Mouse (Mus musculus) forebrain, embryonic 10.5 days (tissue): ENCODE measurements around the gene Gm9945. TPM values are rescaled to one million over a fixed set of nuclear protein-coding genes. Genes with fewer than 3 reads are reported as not detected.
A peak's percentile ranks its signal among the peaks of the same experiment; 100 is the strongest.

ENCODE experiments used
- DNase-seq: peaks from one replicate; pipeline ENCODE4 v3.0.0-alpha.2; 2017; ENCODE audit warnings: low spot score; ENCODE audit errors: extremely low spot score
- H3K27ac ChIP-seq: fragments of 300-500 bp; sonication (generic); 2 replicates; pipeline ENCODE4 v1.5.1; 2016; ENCODE audit warnings: mild to moderate bottlenecking
- H3K27me3 ChIP-seq: fragments of 300-500 bp; sonication (generic); 2 replicates; pipeline ENCODE4 v1.6.1; 2016; ENCODE audit warnings: mild to moderate bottlenecking; ENCODE audit not compliant: poor library complexity, severe bottlenecking
- H3K36me3 ChIP-seq: fragments of 300-500 bp; sonication (generic); replicated peaks from 2 replicates; pipeline ENCODE4 v1.6.1; 2016; ENCODE audit warnings: mild to moderate bottlenecking, moderate library complexity
- H3K4me1 ChIP-seq: fragments of 300-500 bp; sonication (generic); 2 replicates; pipeline ENCODE4 v1.6.1; 2016
- H3K4me3 ChIP-seq: fragments of 300-500 bp; sonication (generic); 2 replicates; pipeline ENCODE4 v1.5.1; 2016; ENCODE audit warnings: mild to moderate bottlenecking, moderate library complexity
- H3K9me3 ChIP-seq: fragments of 300-500 bp; sonication (generic); 2 replicates; pipeline ENCODE4 v1.6.1; 2016; ENCODE audit warnings: mild to moderate bottlenecking, moderate library complexity
- WGBS: fragments of 180-500 bp; shearing (Covaris S2); methylation state at CpG from one replicate; pipeline ENCODE4 v1.1.7; 2016; 5-methylcytosine and 5-hydroxymethylcytosine counted together
- polyA plus RNA-seq: library from polyadenylated mRNA; unstranded; fragments of >200 nt; fragmentation: Nextera tagmentation; extraction: Ambion mirVana; gene quantifications from 2 replicates; pipeline ENCODE4 v1.2.1, GENCODE M21; 2016

The Gm9945 gene
- polyA plus RNA-seq, result 0.30 TPM in 1 of 2 replicates, not detected in the other

- peaks cover 11% of the 10 kb centered on the region; the same call in 1 of the 2 replicates for H3K9me3 ChIP-seq
- no peak for DNase-seq
- H3K27ac ChIP-seq, result peak within 1 kb of the TSS; percentile 48
- 4% methylated on average over 40 of the region's 40 CpGs for WGBS
- H3K36me3 ChIP-seq, result peaks cover 4% of the 10 kb centered on the region; the same call in 1 of the 2 replicates
- H3K4me1 ChIP-seq, result peaks cover 39% of the 10 kb centered on the region
- peak within 1 kb of the TSS; percentile 54 for H3K4me3 ChIP-seq
- peaks cover 89% of the 10 kb centered on the region for H3K27me3 ChIP-seq
Observed at GRCm38 (mm10) chr11:53479783-53480301, at the start of gene Gm9945, which contains the start of gene Sowaha. Gene Gm9945 (plus strand): TSS chr11:53480166. Gene Sowaha (minus strand): TSS chr11:53480274.

- no peaks in the 10 kb centered on the region for H3K27me3 ChIP-seq
- peak overlapping the region; percentile 89 for H3K27ac ChIP-seq
- H3K4me1 ChIP-seq, result peaks cover 20% of the 10 kb centered on the region
- H3K4me3 ChIP-seq, result peak overlapping the region; percentile 96
- H3K36me3 ChIP-seq, result peaks cover 26% of the 10 kb centered on the region
- no peaks in the 10 kb centered on the region for H3K9me3 ChIP-seq
- peak; percentile 25 for DNase-seq
- WGBS, result under 1% methylated on average over 34 of the region's 34 CpGs
Observed at GRCm38 (mm10) chr11:53430300-53430669, 49.7 kb upstream of the Gm9945 start.

GRCm38 (mm10) chr11:53430670-53431346, 49.2 kb upstream of the Gm9945 start, which contains the start of the genes Uqcrq and Gdf9:
Gene Uqcrq (minus strand): TSS chr11:53430831.
Gene Gdf9 (plus strand): TSS chr11:53431023.
- H3K4me1 ChIP-seq, result peaks cover 20% of the 10 kb centered on the region
- H3K36me3 ChIP-seq, result peaks cover 26% of the 10 kb centered on the region
- peak within 1 kb of the TSS; percentile 89 for H3K27ac ChIP-seq
- under 1% methylated on average over 44 of the region's 44 CpGs for WGBS
- peak; percentile 97 for DNase-seq
- no peaks in the 10 kb centered on the region for H3K9me3 ChIP-seq
- peak within 1 kb of the TSS; percentile 96 for H3K4me3 ChIP-seq
- H3K27me3 ChIP-seq, result no peaks in the 10 kb centered on the region

- peaks cover 26% of the 10 kb centered on the region for H3K36me3 ChIP-seq
- H3K4me3 ChIP-seq, result peak overlapping the region; percentile 96
- H3K27ac ChIP-seq, result peak overlapping the region; percentile 89
- no peaks in the 10 kb centered on the region for H3K27me3 ChIP-seq
- 25% methylated on average over 9 of the region's 9 CpGs for WGBS
- no peaks in the 10 kb centered on the region for H3K9me3 ChIP-seq
- peaks cover 20% of the 10 kb centered on the region for H3K4me1 ChIP-seq
- DNase-seq, result no peak
Observed at GRCm38 (mm10) chr11:53431347-53432056, 48.5 kb upstream of the Gm9945 start.

GRCm38 (mm10) chr11:53433057-53433456, 46.9 kb upstream of the Gm9945 start:
- H3K4me3 ChIP-seq, result no peak overlapping the region
- H3K27ac ChIP-seq, result no peak overlapping the region
- H3K36me3 ChIP-seq, result peaks cover 13% of the 10 kb centered on the region
- WGBS, result 65% methylated on average over 6 of the region's 6 CpGs
- peaks cover 20% of the 10 kb centered on the region for H3K4me1 ChIP-seq
- no peaks in the 10 kb centered on the region for H3K27me3 ChIP-seq
- no peaks in the 10 kb centered on the region for H3K9me3 ChIP-seq
- no peak for DNase-seq

- DNase-seq, result no peak
- Histone ChIP-seq H3K4me1 (peaks cover 8% of the 10 kb centered on the region), H3K36me3 (no peaks in the 10 kb centered on the region), H3K4me3 (no peak overlapping the region), H3K9me3 (no peaks in the 10 kb centered on the region), H3K27me3 (no peaks in the 10 kb centered on the region), H3K27ac (no peak overlapping the region)
- WGBS, result 91% methylated on average over 8 of the region's 8 CpGs
Observed at GRCm38 (mm10) chr11:53435504-53435903, 44.5 kb upstream of the Gm9945 start.

GRCm38 (mm10) chr11:53436338-53436737, 43.6 kb upstream of the Gm9945 start:
- Histone ChIP-seq H3K36me3 (no peaks in the 10 kb centered on the region), H3K27ac (no peak overlapping the region), H3K4me1 (peaks cover 5% of the 10 kb centered on the region), H3K9me3 (no peaks in the 10 kb centered on the region), H3K4me3 (no peak overlapping the region), H3K27me3 (no peaks in the 10 kb centered on the region)
- no peak for DNase-seq
- 95% methylated on average over 6 of the region's 6 CpGs for WGBS

- H3K4me3 ChIP-seq, result no peak overlapping the region
- no peak for DNase-seq
- H3K27ac ChIP-seq, result no peak overlapping the region
- H3K27me3 ChIP-seq, result no peaks in the 10 kb centered on the region
- 63% methylated on average over 12 of the region's 12 CpGs for WGBS
- no peaks in the 10 kb centered on the region for H3K36me3 ChIP-seq
- no peaks in the 10 kb centered on the region for H3K4me1 ChIP-seq
- H3K9me3 ChIP-seq, result no peaks in the 10 kb centered on the region
Observed at GRCm38 (mm10) chr11:53441921-53442320, 38.0 kb upstream of the Gm9945 start.

- no peaks in the 10 kb centered on the region for H3K9me3 ChIP-seq
- no peak for DNase-seq
- no peak overlapping the region for H3K4me3 ChIP-seq
- 48% methylated on average over 6 of the region's 6 CpGs for WGBS
- no peak overlapping the region for H3K27ac ChIP-seq
- no peaks in the 10 kb centered on the region for H3K27me3 ChIP-seq
- no peaks in the 10 kb centered on the region for H3K36me3 ChIP-seq
- no peaks in the 10 kb centered on the region for H3K4me1 ChIP-seq
Observed at GRCm38 (mm10) chr11:53443861-53444260, 36.1 kb upstream of the Gm9945 start.

GRCm38 (mm10) chr11:53445562-53445961, 34.4 kb upstream of the Gm9945 start:
- no peak for DNase-seq
- Histone ChIP-seq H3K4me3 (no peak overlapping the region), H3K27ac (no peak overlapping the region), H3K27me3 (no peaks in the 10 kb centered on the region), H3K36me3 (no peaks in the 10 kb centered on the region), H3K4me1 (no peaks in the 10 kb centered on the region), H3K9me3 (no peaks in the 10 kb centered on the region)
- WGBS, result 64% methylated on average over 13 of the region's 13 CpGs

GRCm38 (mm10) chr11:53446183-53446582, 33.8 kb upstream of the Gm9945 start:
- H3K27me3 ChIP-seq, result no peaks in the 10 kb centered on the region
- no peak overlapping the region for H3K27ac ChIP-seq
- no peaks in the 10 kb centered on the region for H3K9me3 ChIP-seq
- no peaks in the 10 kb centered on the region for H3K4me1 ChIP-seq
- 88% methylated on average over 13 of the region's 13 CpGs for whole genome bisulfite sequencing
- H3K36me3 ChIP-seq, result no peaks in the 10 kb centered on the region
- DNase-seq, result no peak
- H3K4me3 ChIP-seq, result no peak overlapping the region

GRCm38 (mm10) chr11:53447996-53448395, 32.0 kb upstream of the Gm9945 start:
- Histone ChIP-seq H3K27me3 (no peaks in the 10 kb centered on the region), H3K4me1 (no peaks in the 10 kb centered on the region), H3K9me3 (no peaks in the 10 kb centered on the region), H3K36me3 (no peaks in the 10 kb centered on the region), H3K27ac (no peak overlapping the region), H3K4me3 (no peak overlapping the region)
- DNase-seq, result no peak
- WGBS, result 89% methylated on average over 8 of the region's 8 CpGs

- no peaks in the 10 kb centered on the region for H3K27me3 ChIP-seq
- H3K27ac ChIP-seq, result no peak overlapping the region
- H3K4me3 ChIP-seq, result no peak overlapping the region
- no peaks in the 10 kb centered on the region for H3K4me1 ChIP-seq
- H3K9me3 ChIP-seq, result no peaks in the 10 kb centered on the region
- 84% methylated on average over 1 of the region's 1 CpGs for WGBS
- no peak for DNase-seq
- no peaks in the 10 kb centered on the region for H3K36me3 ChIP-seq
Observed at GRCm38 (mm10) chr11:53448529-53448928, 31.4 kb upstream of the Gm9945 start.
